Mouse (Mus musculus): ENCODE measurements around the gene Mycbp2. TPM values are rescaled to one million over a fixed set of nuclear protein-coding genes. Genes with fewer than 3 reads are reported as not detected.

Gene Mycbp2
- polyA plus RNA-seq, 1 experiment from 2014 or later: 38.1 TPM

DNA sequence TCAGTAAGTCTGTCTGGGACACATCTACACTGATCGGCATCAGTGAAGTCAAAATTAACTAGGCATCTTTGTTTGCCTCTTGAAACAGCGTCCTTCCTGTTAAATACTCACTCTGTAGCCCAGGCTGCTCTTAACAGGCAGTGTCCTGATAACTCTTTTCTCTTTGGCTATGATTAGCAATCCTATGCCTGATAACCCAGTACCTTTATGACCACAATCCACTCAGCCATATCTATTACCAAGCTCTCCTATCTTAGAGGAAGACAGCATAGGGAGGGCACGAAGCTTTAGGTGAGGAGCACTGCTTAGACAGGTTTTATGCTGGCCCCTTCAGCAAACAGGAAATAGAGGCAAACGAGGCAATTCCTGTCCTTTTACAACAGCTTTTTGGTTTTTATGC is 252.9 kb downstream of the Mycbp2 start:
- Histone ChIP-seq H3K27ac (ENCODE audit: low read depth, low read length) (no peak overlapping the region), H3K9me3 (ENCODE audit: control insufficient read depth, low read length) (no peaks in the 10 kb centered on the region), H3K4me1 (replicated peaks; ENCODE audit: control insufficient read depth, insufficient read depth, low read length) (no peaks in the 10 kb centered on the region), H3K4me3 (ENCODE audit: low read depth, low read length) (no peak overlapping the region), H3K36me3 (ENCODE audit: control insufficient read depth, insufficient read depth, low read length) (no peaks in the 10 kb centered on the region; the same call in 1 of the 2 replicates), H3K27me3 (ENCODE audit: control insufficient read depth, insufficient read depth, low read length) (no peaks in the 10 kb centered on the region), H3K9ac (ENCODE audit: low read depth, low read length) (no peak overlapping the region), H3K4me2 (replicated peaks; ENCODE audit: low read depth, low read length) (no peak overlapping the region)
- WGBS: 81% methylated on average over 4 of the region's 4 CpGs
- DNase-seq (ENCODE audit: low spot score) (no peak), ATAC-seq (ENCODE audit: low FRiP score) (no peak)

- 91% methylated on average over 3 of the region's 3 CpGs for WGBS
- H3K4me2 ChIP-seq (replicated peaks; ENCODE audit: low read depth, low read length): no peak overlapping the region
- H3K27ac ChIP-seq (ENCODE audit: low read depth, low read length): no peak overlapping the region
- H3K4me1 ChIP-seq (replicated peaks; ENCODE audit: control insufficient read depth, insufficient read depth, low read length): no peaks in the 10 kb centered on the region
- H3K27me3 ChIP-seq (ENCODE audit: control insufficient read depth, insufficient read depth, low read length): no peaks in the 10 kb centered on the region
- DNase-seq (ENCODE audit: low spot score) (no peak), ATAC-seq (ENCODE audit: low FRiP score) (no peak)
- no peaks in the 10 kb centered on the region for H3K9me3 ChIP-seq (ENCODE audit: control insufficient read depth, low read length)
- no peaks in the 10 kb centered on the region; the same call in 1 of the 2 replicates for H3K36me3 ChIP-seq (ENCODE audit: control insufficient read depth, insufficient read depth, low read length)
- H3K9ac ChIP-seq (ENCODE audit: low read depth, low read length): no peak overlapping the region
- no peak overlapping the region for H3K4me3 ChIP-seq (ENCODE audit: low read depth, low read length)
Observed at GRCm38 (mm10) chr14:103093236-103093635, 253.4 kb downstream of the Mycbp2 start.

DNA sequence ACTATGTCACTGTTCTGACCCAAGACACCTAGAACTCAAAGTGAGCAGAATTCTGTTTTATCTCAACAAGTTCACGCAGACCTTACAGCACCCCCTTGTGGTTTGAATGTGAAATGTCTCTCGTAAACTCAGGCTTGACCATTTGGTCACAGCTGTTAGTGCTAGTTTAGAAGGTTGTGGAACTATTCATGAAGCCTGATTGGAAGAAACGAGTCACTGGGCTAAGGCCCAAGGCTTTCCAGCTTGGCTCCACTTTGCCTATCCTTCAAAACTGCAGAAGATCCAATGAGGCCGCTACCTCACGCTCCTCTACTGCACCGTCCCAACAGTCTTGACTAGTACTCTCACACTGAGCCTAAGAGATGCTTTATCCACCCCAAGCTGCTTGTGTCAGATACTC is 258.0 kb downstream of the Mycbp2 start:
- H3K9ac ChIP-seq (ENCODE audit: low read depth, low read length): no peak overlapping the region
- H3K4me1 ChIP-seq (replicated peaks; ENCODE audit: control insufficient read depth, insufficient read depth, low read length): no peaks in the 10 kb centered on the region
- no peak overlapping the region for H3K4me3 ChIP-seq (ENCODE audit: low read depth, low read length)
- H3K9me3 ChIP-seq (ENCODE audit: control insufficient read depth, low read length): no peaks in the 10 kb centered on the region
- H3K27ac ChIP-seq (ENCODE audit: low read depth, low read length): no peak overlapping the region
- 77% methylated on average over 6 of the region's 6 CpGs for WGBS
- no peaks in the 10 kb centered on the region; the same call in 1 of the 2 replicates for H3K36me3 ChIP-seq (ENCODE audit: control insufficient read depth, insufficient read depth, low read length)
- DNase-seq (ENCODE audit: low spot score): peak; percentile 72
- no peak for ATAC-seq (ENCODE audit: low FRiP score)
- no peaks in the 10 kb centered on the region for H3K27me3 ChIP-seq (ENCODE audit: control insufficient read depth, insufficient read depth, low read length)
- no peak overlapping the region for H3K4me2 ChIP-seq (replicated peaks; ENCODE audit: low read depth, low read length)

- ATAC-seq (ENCODE audit: low FRiP score) (no peak), DNase-seq (ENCODE audit: low spot score) (no peak)
- H3K27ac ChIP-seq (ENCODE audit: low read depth, low read length): no peak overlapping the region
- H3K27me3 ChIP-seq (ENCODE audit: control insufficient read depth, insufficient read depth, low read length): no peaks in the 10 kb centered on the region
- no peak overlapping the region for H3K4me3 ChIP-seq (ENCODE audit: low read depth, low read length)
- 85% methylated on average over 5 of the region's 5 CpGs for WGBS
- no peaks in the 10 kb centered on the region for H3K4me1 ChIP-seq (replicated peaks; ENCODE audit: control insufficient read depth, insufficient read depth, low read length)
- no peak overlapping the region for H3K9ac ChIP-seq (ENCODE audit: low read depth, low read length)
- H3K9me3 ChIP-seq (ENCODE audit: control insufficient read depth, low read length): no peaks in the 10 kb centered on the region
- no peak overlapping the region for H3K4me2 ChIP-seq (replicated peaks; ENCODE audit: low read depth, low read length)
- H3K36me3 ChIP-seq (ENCODE audit: control insufficient read depth, insufficient read depth, low read length): no peaks in the 10 kb centered on the region; the same call in 1 of the 2 replicates
Observed at GRCm38 (mm10) chr14:103087846-103088245, 258.8 kb downstream of the Mycbp2 start.

GRCm38 (mm10) chr14:103086671-103087324 is 259.8 kb downstream of the Mycbp2 start:
- H3K9me3 ChIP-seq (ENCODE audit: control insufficient read depth, low read length): no peaks in the 10 kb centered on the region
- no peak overlapping the region for H3K4me3 ChIP-seq (ENCODE audit: low read depth, low read length)
- no peaks in the 10 kb centered on the region for H3K27me3 ChIP-seq (ENCODE audit: control insufficient read depth, insufficient read depth, low read length)
- no peak overlapping the region for H3K27ac ChIP-seq (ENCODE audit: low read depth, low read length)
- 95% methylated on average over 4 of the region's 4 CpGs for WGBS
- no peak overlapping the region for H3K9ac ChIP-seq (ENCODE audit: low read depth, low read length)
- DNase-seq (ENCODE audit: low spot score) (no peak), ATAC-seq (ENCODE audit: low FRiP score) (no peak)
- no peaks in the 10 kb centered on the region; the same call in 1 of the 2 replicates for H3K36me3 ChIP-seq (ENCODE audit: control insufficient read depth, insufficient read depth, low read length)
- no peaks in the 10 kb centered on the region for H3K4me1 ChIP-seq (replicated peaks; ENCODE audit: control insufficient read depth, insufficient read depth, low read length)
- no peak overlapping the region for H3K4me2 ChIP-seq (replicated peaks; ENCODE audit: low read depth, low read length)

DNA sequence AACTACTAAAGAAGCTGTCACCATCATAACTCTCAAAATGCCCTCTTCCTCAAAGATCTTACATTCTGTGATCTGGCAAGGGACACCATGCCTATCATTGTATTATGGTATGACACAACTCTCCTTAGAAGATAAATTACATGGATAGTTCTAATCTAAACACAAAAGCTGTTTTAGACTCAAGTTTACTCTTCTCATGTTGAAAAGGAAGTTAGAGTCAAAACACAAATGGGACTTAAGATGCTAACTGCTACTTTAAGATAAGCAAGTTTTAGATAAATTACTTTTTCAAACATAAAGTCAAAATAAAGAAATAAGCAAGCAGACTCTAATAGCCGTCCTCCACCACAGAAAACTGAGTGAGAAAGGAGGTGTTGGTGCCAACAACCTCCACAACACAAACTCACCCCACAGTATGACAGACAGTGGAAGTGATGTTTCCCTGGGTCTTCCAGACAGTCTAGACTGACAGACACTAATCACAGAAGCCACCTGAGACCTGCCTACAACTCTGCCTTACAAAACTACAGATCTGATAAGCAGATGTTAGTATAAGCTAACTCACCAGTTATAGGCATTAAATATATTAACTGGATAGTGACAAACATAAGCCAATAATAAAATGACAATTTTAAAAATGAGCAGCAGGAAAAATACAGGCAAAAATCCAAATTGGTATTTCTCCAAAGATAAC is 260.6 kb downstream of the Mycbp2 start:
- Histone ChIP-seq H3K27me3 (ENCODE audit: control insufficient read depth, insufficient read depth, low read length) (no peaks in the 10 kb centered on the region), H3K4me3 (ENCODE audit: low read depth, low read length) (no peak overlapping the region), H3K9me3 (ENCODE audit: control insufficient read depth, low read length) (no peaks in the 10 kb centered on the region), H3K36me3 (ENCODE audit: control insufficient read depth, insufficient read depth, low read length) (no peaks in the 10 kb centered on the region; the same call in 1 of the 2 replicates), H3K4me2 (replicated peaks; ENCODE audit: low read depth, low read length) (no peak overlapping the region), H3K27ac (ENCODE audit: low read depth, low read length) (no peak overlapping the region), H3K4me1 (replicated peaks; ENCODE audit: control insufficient read depth, insufficient read depth, low read length) (no peaks in the 10 kb centered on the region), H3K9ac (ENCODE audit: low read depth, low read length) (no peak overlapping the region)
- no peak for DNase-seq (ENCODE audit: low spot score)
- 92% methylated on average over 1 of the region's 1 CpGs for WGBS
- ATAC-seq (ENCODE audit: low FRiP score): no peak

DNA sequence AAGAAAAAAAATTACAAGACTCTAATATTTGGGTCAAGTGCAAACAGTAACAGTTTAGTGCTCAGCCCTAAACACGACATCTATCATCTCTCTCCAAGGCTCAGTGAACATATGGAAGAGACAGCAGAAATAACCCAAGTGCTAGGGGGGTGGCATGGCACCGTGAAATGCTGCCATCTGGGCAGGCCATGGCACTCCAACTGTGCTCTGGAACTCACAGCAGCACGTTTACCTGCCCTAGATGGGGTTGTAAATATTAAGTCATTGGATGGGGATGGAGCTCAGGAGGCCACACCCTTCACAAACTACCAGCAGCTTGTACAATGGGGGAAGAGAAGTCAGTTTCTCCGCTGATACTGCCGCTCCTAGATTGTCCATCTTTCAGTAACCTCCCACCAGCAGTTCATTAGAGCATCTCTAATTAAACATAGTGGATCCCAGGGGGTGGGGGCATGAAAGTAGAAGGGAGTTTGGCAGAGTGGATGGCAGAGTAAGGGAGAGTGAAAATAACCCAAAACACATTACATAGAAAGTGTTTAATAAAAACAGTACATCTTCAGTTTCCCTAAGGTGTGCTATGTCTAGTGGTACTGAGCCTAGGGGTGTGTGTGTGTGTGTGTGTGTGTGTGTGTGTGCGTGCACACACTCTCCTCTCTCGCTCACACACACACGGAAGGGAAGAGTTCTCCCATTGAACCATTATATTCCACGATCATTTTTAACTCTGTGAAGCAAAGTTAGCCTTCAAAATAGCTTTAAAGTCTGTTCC is 267.2 kb downstream of the Mycbp2 start:
- no peaks in the 10 kb centered on the region for H3K9me3 ChIP-seq (ENCODE audit: control insufficient read depth, low read length)
- no peak overlapping the region for H3K4me3 ChIP-seq (ENCODE audit: low read depth, low read length)
- no peak overlapping the region for H3K9ac ChIP-seq (ENCODE audit: low read depth, low read length)
- 0 out of 2 replicates have a peak, but pooled peaks cover 2% of the 10 kb centered on the region for H3K36me3 ChIP-seq (ENCODE audit: control insufficient read depth, insufficient read depth, low read length)
- no peaks in the 10 kb centered on the region for H3K27me3 ChIP-seq (ENCODE audit: control insufficient read depth, insufficient read depth, low read length)
- 89% methylated on average over 9 of the region's 9 CpGs for whole genome bisulfite sequencing
- H3K27ac ChIP-seq (ENCODE audit: low read depth, low read length): no peak overlapping the region
- no peaks in the 10 kb centered on the region for H3K4me1 ChIP-seq (replicated peaks; ENCODE audit: control insufficient read depth, insufficient read depth, low read length)
- ATAC-seq (ENCODE audit: low FRiP score) (no peak), DNase-seq (ENCODE audit: low spot score) (no peak)
- no peak overlapping the region for H3K4me2 ChIP-seq (replicated peaks; ENCODE audit: low read depth, low read length)

DNA sequence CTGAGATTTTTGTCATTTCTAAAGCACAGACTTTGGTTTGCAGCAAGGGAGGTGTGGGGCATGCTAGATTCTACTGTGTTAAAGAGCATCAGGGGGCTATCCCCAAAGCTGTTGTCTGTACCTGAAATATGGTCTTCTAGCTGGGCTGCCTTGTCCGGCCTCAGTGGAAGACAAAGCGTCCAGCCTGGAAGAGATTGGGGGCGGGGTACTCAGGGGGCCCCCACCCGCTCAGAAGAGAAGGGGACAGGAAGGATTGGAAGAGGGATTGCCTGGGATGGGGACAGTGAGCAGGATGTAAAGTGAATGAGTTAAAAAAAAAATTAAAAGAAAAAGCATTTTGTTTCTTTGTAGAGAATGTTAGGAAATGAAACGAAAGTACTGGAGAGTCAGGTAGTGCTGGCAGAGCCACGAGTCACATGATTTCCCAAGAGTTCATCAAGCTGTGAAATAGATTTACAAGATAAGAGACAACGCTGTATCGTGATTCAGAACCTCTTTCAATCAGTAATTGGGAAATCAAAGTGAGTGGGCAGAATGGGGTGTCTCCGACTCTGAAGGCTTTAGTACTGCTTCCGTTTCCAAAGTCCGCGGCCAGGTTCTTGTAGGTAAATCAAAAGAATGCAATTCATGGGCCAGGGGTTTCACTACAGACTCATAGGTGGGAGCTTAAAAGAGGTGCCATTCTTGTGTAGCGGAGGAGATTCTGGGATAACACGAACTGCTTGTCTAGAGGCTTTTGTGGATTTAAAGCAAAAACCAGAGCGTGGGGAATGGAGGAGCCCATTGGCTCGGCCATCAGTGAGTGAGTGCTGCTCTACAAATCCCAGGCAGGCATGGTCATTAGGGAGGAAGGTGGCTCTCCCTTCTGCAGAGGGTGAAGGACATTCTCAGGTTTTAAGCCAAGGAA is 268.4 kb downstream of the Mycbp2 start:
- Histone ChIP-seq H3K36me3 (ENCODE audit: control insufficient read depth, insufficient read depth, low read length) (0 out of 2 replicates have a peak, but pooled peaks cover 2% of the 10 kb centered on the region), H3K4me3 (ENCODE audit: low read depth, low read length) (no peak overlapping the region), H3K9me3 (ENCODE audit: control insufficient read depth, low read length) (no peaks in the 10 kb centered on the region), H3K27ac (ENCODE audit: low read depth, low read length) (no peak overlapping the region), H3K9ac (ENCODE audit: low read depth, low read length) (no peak overlapping the region), H3K4me1 (replicated peaks; ENCODE audit: control insufficient read depth, insufficient read depth, low read length) (no peaks in the 10 kb centered on the region), H3K27me3 (ENCODE audit: control insufficient read depth, insufficient read depth, low read length) (no peaks in the 10 kb centered on the region), H3K4me2 (replicated peaks; ENCODE audit: low read depth, low read length) (no peak overlapping the region)
- no peak for ATAC-seq (ENCODE audit: low FRiP score)
- DNase-seq (ENCODE audit: low spot score): no peak
- WGBS: 89% methylated on average over 16 of the region's 16 CpGs
